Comparison of ENCODE assay signal across 17 mouse cellular contexts in genomic region chr11:72501426-72502002, GRCm38 (mm10). TPM values are rescaled to one million over a fixed set of nuclear protein-coding genes. Genes with fewer than 3 reads are reported as not detected.
DNase-seq lines count a peak whose midpoint lies in the region; ATAC-seq and TF ChIP-seq lines count a peak whose summit lies in the region.
"Had no signal": no experiment of that assay in that cellular context is flagged by ENCODE, and none has a peak within 500 bp of the region (broad histone marks: within the 10 kb centered on the region; RNA-seq: fewer than 3 reads in every experiment).

No protein-coding gene starts in this region.

- no peaks in the 10 kb centered on the region for H3K79me3 ChIP-seq in C2C12 (ENCODE audit: low read depth)

- no peaks in the 10 kb centered on the region for H3K27me3 ChIP-seq in embryonic facial prominence, embryonic 11.5 days (ENCODE audit: control insufficient read depth, insufficient read depth, low read length)
- H3K27me3 ChIP-seq in embryonic facial prominence, embryonic 10.5 days (replicated peaks; ENCODE audit: low read depth, poor library complexity, severe bottlenecking) = peaks cover 20% of the 10 kb centered on the region
- H3K27me3 ChIP-seq in kidney, embryonic 16.5 days (ENCODE audit: insufficient read depth, low read length) = no peaks in the 10 kb centered on the region
- H3K27me3 ChIP-seq in C2C12 (ENCODE audit: control insufficient read depth, insufficient read depth, insufficient read length) = peaks cover 5% of the 10 kb centered on the region
- no peaks in the 10 kb centered on the region for H3K27me3 ChIP-seq in intestine, postnatal 0 days (replicated peaks; ENCODE audit: control insufficient read depth, insufficient read depth, low read length)
- H3K27me3 ChIP-seq: hindbrain, embryonic 15.5 days had no signal

- no peaks in the 10 kb centered on the region for H3K9me3 ChIP-seq in embryonic facial prominence, embryonic 11.5 days (replicated peaks; ENCODE audit: control insufficient read depth, low read length)
- no peaks in the 10 kb centered on the region for H3K9me3 ChIP-seq in embryonic facial prominence, embryonic 10.5 days
- no peaks in the 10 kb centered on the region for H3K9me3 ChIP-seq in kidney, embryonic 16.5 days (ENCODE audit: low read length)
- H3K9me3 ChIP-seq in intestine, postnatal 0 days (ENCODE audit: control insufficient read depth) = no peaks in the 10 kb centered on the region
- H3K9me3 ChIP-seq: G1E; heart, embryonic 12.5 days; hindbrain, embryonic 15.5 days; limb, embryonic 12.5 days had no signal

- H3K79me2 ChIP-seq in C2C12 (ENCODE audit: control insufficient read depth, insufficient read depth) = no peaks in the 10 kb centered on the region

- H3K27ac ChIP-seq in embryonic facial prominence, embryonic 11.5 days (replicated peaks; ENCODE audit: low read depth, low read length) = no peak overlapping the region
- H3K27ac ChIP-seq in embryonic facial prominence, embryonic 10.5 days (replicated peaks) = no peak overlapping the region
- H3K27ac ChIP-seq in kidney, embryonic 16.5 days (ENCODE audit: low read length) = peak overlapping the region; percentile 65
- peak overlapping the region; percentile 95 for H3K27ac ChIP-seq in intestine, postnatal 0 days (ENCODE audit: low read depth, low read length)
- H3K27ac ChIP-seq: hindbrain, embryonic 15.5 days; limb, embryonic 12.5 days had no signal

- H3K4me2 ChIP-seq in embryonic facial prominence, embryonic 11.5 days (ENCODE audit: low read depth, low read length) = no peak overlapping the region
- no peak overlapping the region for H3K4me2 ChIP-seq in kidney, embryonic 16.5 days (replicated peaks; ENCODE audit: low read depth, low read length)
- peak overlapping the region; percentile 52 for H3K4me2 ChIP-seq in intestine, postnatal 0 days (replicated peaks; ENCODE audit: low read depth)
- H3K4me2 ChIP-seq: heart, embryonic 12.5 days; hindbrain, embryonic 15.5 days; limb, embryonic 12.5 days had no signal

- TF ChIP-seq CTCF in C2C12 (IDR thresholded peaks at IDR 0.05; ENCODE audit: control insufficient read depth, insufficient read depth, insufficient read length) = no peak
- TF ChIP-seq CTCF in intestine, postnatal 0 days (IDR thresholded peaks at IDR 0.05; ENCODE audit: low read depth) = no peak

- no peak overlapping the region for H3K4me3 ChIP-seq in embryonic facial prominence, embryonic 11.5 days (ENCODE audit: low read depth, low read length)
- no peak overlapping the region for H3K4me3 ChIP-seq in embryonic facial prominence, embryonic 10.5 days
- no peak overlapping the region for H3K4me3 ChIP-seq in kidney, embryonic 16.5 days (ENCODE audit: low read length)
- no peak overlapping the region for H3K4me3 ChIP-seq in C2C12 (ENCODE audit: insufficient read depth, poor library complexity, severe bottlenecking)
- H3K4me3 ChIP-seq in intestine, postnatal 0 days (ENCODE audit: low read depth, low read length) = peak overlapping the region; percentile 1; the same call in 1 of the 2 replicates
- H3K4me3 ChIP-seq: heart, embryonic 12.5 days; hindbrain, embryonic 15.5 days; limb, embryonic 12.5 days had no signal

- WGBS in embryonic facial prominence, embryonic 11.5 days = 11% methylated on average over 5 of the region's 5 CpGs
- WGBS in embryonic facial prominence, embryonic 10.5 days = 17% methylated on average over 5 of the region's 5 CpGs
- 22% methylated on average over 5 of the region's 5 CpGs for WGBS in kidney, embryonic 16.5 days
- WGBS in intestine, postnatal 0 days = 22% methylated on average over 5 of the region's 5 CpGs

- no peak overlapping the region for H3ac ChIP-seq in C2C12 (ENCODE audit: control insufficient read depth, insufficient read length, low read depth)

- no peaks in the 10 kb centered on the region for H3K36me3 ChIP-seq in embryonic facial prominence, embryonic 11.5 days (replicated peaks; ENCODE audit: control insufficient read depth, insufficient read depth, low read depth, low read length)
- no peaks in the 10 kb centered on the region for H3K36me3 ChIP-seq in embryonic facial prominence, embryonic 10.5 days (replicated peaks)
- H3K36me3 ChIP-seq in kidney, embryonic 16.5 days (ENCODE audit: insufficient read depth, low read length) = no peaks in the 10 kb centered on the region
- no peaks in the 10 kb centered on the region for H3K36me3 ChIP-seq in C2C12 (ENCODE audit: control insufficient read depth, insufficient read depth)
- H3K36me3 ChIP-seq in intestine, postnatal 0 days (ENCODE audit: control insufficient read depth, insufficient read depth) = no peaks in the 10 kb centered on the region; the same call in 1 of the 2 replicates
- H3K36me3 ChIP-seq: G1E; heart, embryonic 12.5 days; hindbrain, embryonic 15.5 days; limb, embryonic 12.5 days had no signal

- no peak for DNase-seq in embryonic facial prominence, embryonic 11.5 days (ENCODE audit: low spot score)
- DNase-seq in embryonic facial prominence, embryonic 10.5 days (ENCODE audit: low spot score) = no peak
- DNase-seq in kidney, adult 11 months = no peak
- no peak for DNase-seq in retina, embryonic 14.5 days (ENCODE audit: low spot score)
- DNase-seq: B cell, adult 2 months; cerebellum, adult 8-10 months; gastrocnemius, postnatal 14 days; lung, adult 18-20 months had no signal

- ATAC-seq in embryonic facial prominence, embryonic 11.5 days (replicated peaks; ENCODE audit: insufficient number of reproducible peaks, low FRiP score, low TSS enrichment, low read depth) = peak; percentile 35; the same call in 1 of the 2 replicates
- no peak for ATAC-seq in kidney, embryonic 16.5 days (ENCODE audit: low FRiP score, low TSS enrichment)
- ATAC-seq in intestine, postnatal 0 days = no peak
- ATAC-seq in inflammation-experienced regulatory T-cells, adult 6 months = no peak
- ATAC-seq: forebrain, embryonic 16.5 days had no signal

- H3K9ac ChIP-seq in embryonic facial prominence, embryonic 11.5 days (replicated peaks; ENCODE audit: low read length) = no peak overlapping the region
- 0 out of 2 replicates have a peak overlapping the region, but pooled peaks have one; percentile 20 for H3K9ac ChIP-seq in kidney, embryonic 16.5 days (replicated peaks; ENCODE audit: low read length)
- H3K9ac ChIP-seq in intestine, postnatal 0 days (ENCODE audit: low read depth, low read length) = peak overlapping the region; percentile 26; the same call in 1 of the 2 replicates
- H3K9ac ChIP-seq: heart, embryonic 12.5 days; hindbrain, embryonic 15.5 days; limb, embryonic 12.5 days had no signal

- no peaks in the 10 kb centered on the region for H3K4me1 ChIP-seq in embryonic facial prominence, embryonic 11.5 days (ENCODE audit: control insufficient read depth, insufficient read depth, low read length)
- H3K4me1 ChIP-seq in embryonic facial prominence, embryonic 10.5 days = peaks cover 29% of the 10 kb centered on the region
- H3K4me1 ChIP-seq in kidney, embryonic 16.5 days (ENCODE audit: insufficient read depth, low read length) = peaks cover 39% of the 10 kb centered on the region
- peaks cover 38% of the 10 kb centered on the region for H3K4me1 ChIP-seq in intestine, postnatal 0 days (replicated peaks; ENCODE audit: control insufficient read depth, insufficient read depth, low read length)

TF ChIP-seq in C2C12, 6 proteins besides CTCF, POLR2A, EP300 and RAD21:
- TF ChIP-seq CEBPB (IDR thresholded peaks at IDR 0.05; ENCODE audit: low read depth) = no peak
- peak; percentile 30 for TF ChIP-seq MAX (IDR thresholded peaks at IDR 0.05)
- no peak for TF ChIP-seq MYOG (IDR thresholded peaks at IDR 0.05; ENCODE audit: control insufficient read depth, extremely low read depth, insufficient read length)
- peak; percentile 72 for TF ChIP-seq FOSL1 (IDR thresholded peaks at IDR 0.05; ENCODE audit: insufficient read depth, low read length, poor library complexity, severe bottlenecking)

RNA-seq across cellular contexts. Expression of gene Spns2, which starts 11.8 kb away (rescaled TPM):
- 3.0 and 3.2 TPM in 2 replicates for polyA plus RNA-seq in embryonic facial prominence, embryonic 11.5 days (2014; fragmentation: Nextera tagmentation; extraction: Ambion mirVana)
- polyA plus RNA-seq in embryonic facial prominence, embryonic 10.5 days (2016; fragmentation: Nextera tagmentation; extraction: Ambion mirVana) = 3.3 TPM in 2 replicates
- polyA plus RNA-seq in kidney, embryonic 16.5 days (2015; fragmentation: Nextera tagmentation; extraction: Ambion mirVana) = 2.5 and 3.3 TPM in 2 replicates
- 0.37 TPM for polyA plus RNA-seq in C2C12 (2012; fragmentation: generic; extraction: Trizol)
- 19.8 and 20.5 TPM in 2 replicates for polyA plus RNA-seq in intestine, postnatal 0 days (2015; fragmentation: Nextera tagmentation; extraction: Ambion mirVana)
- not detected for polyA plus RNA-seq in inflammation-experienced regulatory T-cells, adult 6 months (2017; shearing (Covaris generic))

RNA-seq across cellular contexts. Expression of gene Spns3, which starts 48.8 kb away (rescaled TPM):
- polyA plus RNA-seq in embryonic facial prominence, embryonic 11.5 days (2014; fragmentation: Nextera tagmentation; extraction: Ambion mirVana) = not detected in 2 replicates
- 0.04 and 0.14 TPM in 2 replicates for polyA plus RNA-seq in embryonic facial prominence, embryonic 10.5 days (2016; fragmentation: Nextera tagmentation; extraction: Ambion mirVana)
- 0.27 and 0.32 TPM in 2 replicates for polyA plus RNA-seq in kidney, embryonic 16.5 days (2015; fragmentation: Nextera tagmentation; extraction: Ambion mirVana)
- not detected for polyA plus RNA-seq in C2C12 (2012; fragmentation: generic; extraction: Trizol)
- 11.1 and 12.2 TPM in 2 replicates for polyA plus RNA-seq in intestine, postnatal 0 days (2015; fragmentation: Nextera tagmentation; extraction: Ambion mirVana)
- 1 to 10 TPM in 1 of 3 experiments, under 1 TPM in 2; 0.24 to 1.2 (median 0.25) TPM for polyA plus RNA-seq in inflammation-experienced regulatory T-cells, adult 6 months (2017; shearing (Covaris generic))
- polyA plus RNA-seq: forebrain, embryonic 16.5 days; G1E; limb, embryonic 12.5 days had no signal

Comparison
In these comparisons a context has a peak if more than half of its experiments do, and no peak if none do; other contexts are left out.
1. H3K27ac ChIP-seq: peak in kidney, embryonic 16.5 days (single experiment) and intestine, postnatal 0 days (single experiment); none in embryonic facial prominence, embryonic 11.5 days (single experiment) and embryonic facial prominence, embryonic 10.5 days (single experiment).